Mouse (Mus musculus): Measurements from ENCODE around the gene Sp7. TPM values are rescaled to one million over a fixed set of nuclear protein-coding genes. Genes with fewer than 3 reads are reported as not detected.
"Not testable (repeated sequence)": the region's sequence is repeated elsewhere in the genome, so short reads cannot be mapped to it uniquely, and the experiment has no call there.

Gene Sp7
- polyA plus RNA-seq, 1 experiment from 2014 or later, result 45.0 TPM

DNA sequence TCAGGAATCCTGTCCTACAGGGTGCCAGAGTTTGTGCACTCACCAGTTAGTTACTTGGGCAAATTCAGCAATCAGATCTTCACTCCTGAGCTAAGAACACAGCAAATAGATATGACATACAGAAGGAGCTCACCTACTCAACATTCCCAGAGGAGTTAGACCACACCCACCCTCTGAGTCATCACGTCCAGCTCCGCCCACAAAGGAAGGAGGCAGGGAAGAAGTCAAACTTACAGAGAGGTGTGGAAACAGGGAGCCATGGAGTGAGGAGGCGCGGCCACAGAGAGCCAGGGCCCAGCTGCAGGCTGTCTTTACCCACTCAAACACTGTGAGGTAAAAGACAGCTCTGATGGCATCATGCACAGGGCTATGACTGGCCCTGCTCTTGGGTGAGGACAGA, 20.5 kb downstream of the Sp7 start:
- Histone ChIP-seq H3K27ac (replicated peaks; ENCODE audit: low read depth, low read length) (no peak overlapping the region), H3K4me1 (ENCODE audit: control insufficient read depth, insufficient read depth, low read length) (peaks cover 7% of the 10 kb centered on the region), H3K36me3 (ENCODE audit: control insufficient read depth, insufficient read depth, low read length) (peaks cover 46% of the 10 kb centered on the region), H3K27me3 (replicated peaks; ENCODE audit: control insufficient read depth, insufficient read depth, low read length) (no peaks in the 10 kb centered on the region), H3K4me2 (ENCODE audit: low read depth, low read length) (no peak overlapping the region), H3K4me3 (ENCODE audit: low read depth, low read length) (no peak overlapping the region), H3K9me3 (ENCODE audit: control insufficient read depth, low read length) (no peaks in the 10 kb centered on the region), H3K9ac (ENCODE audit: low read depth, low read length) (no peak overlapping the region)
- WGBS, result 74% methylated on average over 4 of the region's 4 CpGs
- ATAC-seq (ENCODE audit: low read depth) (no peak), DNase-seq (ENCODE audit: low spot score) (no peak)

DNA sequence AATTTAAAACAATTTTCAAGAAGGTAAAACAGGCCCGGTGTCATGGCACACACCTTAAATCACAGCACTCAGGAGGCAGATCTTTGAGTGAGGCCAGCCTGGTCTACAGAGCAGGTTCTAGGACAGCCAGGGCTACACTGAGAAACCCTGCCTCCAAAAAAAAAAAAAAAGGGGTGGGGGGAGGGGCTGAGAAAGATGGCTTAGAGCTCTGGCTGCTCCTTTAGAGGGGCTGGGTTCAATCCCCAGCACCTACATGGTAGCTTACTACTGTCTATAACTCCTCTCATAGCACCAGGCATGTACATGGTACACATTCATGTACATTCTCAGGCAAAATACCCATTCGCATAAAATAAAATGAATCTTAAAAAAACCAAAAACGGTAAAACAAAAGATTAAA, 22.5 kb downstream of the Sp7 start:
- peaks cover 57% of the 10 kb centered on the region for H3K36me3 ChIP-seq (ENCODE audit: control insufficient read depth, insufficient read depth, low read length)
- no peak overlapping the region for H3K27ac ChIP-seq (replicated peaks; ENCODE audit: low read depth, low read length)
- no peak overlapping the region for H3K4me3 ChIP-seq (ENCODE audit: low read depth, low read length)
- DNase-seq (ENCODE audit: low spot score) (no peak), ATAC-seq (ENCODE audit: low read depth) (no peak)
- H3K4me1 ChIP-seq (ENCODE audit: control insufficient read depth, insufficient read depth, low read length), result no peaks in the 10 kb centered on the region
- no peaks in the 10 kb centered on the region for H3K27me3 ChIP-seq (replicated peaks; ENCODE audit: control insufficient read depth, insufficient read depth, low read length)
- no peak overlapping the region for H3K4me2 ChIP-seq (ENCODE audit: low read depth, low read length)
- H3K9me3 ChIP-seq (ENCODE audit: control insufficient read depth, low read length), result no peaks in the 10 kb centered on the region
- 95% methylated on average over 3 of the region's 3 CpGs for WGBS
- no peak overlapping the region for H3K9ac ChIP-seq (ENCODE audit: low read depth, low read length)

- no peak overlapping the region for H3K27ac ChIP-seq (replicated peaks; ENCODE audit: low read depth, low read length)
- ATAC-seq (ENCODE audit: low read depth), result no peak
- H3K4me1 ChIP-seq (ENCODE audit: control insufficient read depth, insufficient read depth, low read length), result no peaks in the 10 kb centered on the region
- H3K4me2 ChIP-seq (ENCODE audit: low read depth, low read length), result no peak overlapping the region
- no peak overlapping the region for H3K4me3 ChIP-seq (ENCODE audit: low read depth, low read length)
- H3K36me3 ChIP-seq (ENCODE audit: control insufficient read depth, insufficient read depth, low read length), result peaks cover 78% of the 10 kb centered on the region
- 11% methylated on average over 1 of the region's 1 CpGs for WGBS
- no peaks in the 10 kb centered on the region for H3K9me3 ChIP-seq (ENCODE audit: control insufficient read depth, low read length)
- peak; percentile 28 for DNase-seq (ENCODE audit: low spot score)
- H3K27me3 ChIP-seq (replicated peaks; ENCODE audit: control insufficient read depth, insufficient read depth, low read length), result no peaks in the 10 kb centered on the region
- H3K9ac ChIP-seq (ENCODE audit: low read depth, low read length), result no peak overlapping the region
Observed at GRCm38 (mm10) chr15:102341580-102341979, 25.4 kb downstream of the Sp7 start.

DNA sequence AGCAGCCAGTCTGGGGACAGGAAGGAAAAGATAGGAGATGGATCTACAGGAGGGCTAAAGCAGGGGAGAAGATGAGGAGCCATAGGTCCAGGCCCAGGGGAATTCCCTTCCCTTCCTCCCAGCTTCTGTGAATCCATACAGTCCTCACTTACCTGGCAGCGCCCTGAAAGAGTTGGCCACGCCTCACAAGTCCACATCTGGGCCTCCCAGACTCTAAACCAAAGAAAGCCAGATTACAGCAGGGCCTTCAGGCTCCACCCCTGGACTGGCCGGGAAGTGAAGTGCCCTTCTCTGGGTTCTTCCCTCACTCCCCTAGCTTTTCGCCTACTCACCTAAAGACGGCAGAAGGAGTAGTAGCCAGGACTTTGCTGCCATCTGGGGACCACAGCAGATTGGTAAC, 27.4 kb downstream of the Sp7 start:
- Histone ChIP-seq H3K27me3 (replicated peaks; ENCODE audit: control insufficient read depth, insufficient read depth, low read length) (no peaks in the 10 kb centered on the region), H3K9me3 (ENCODE audit: control insufficient read depth, low read length) (no peaks in the 10 kb centered on the region), H3K4me2 (ENCODE audit: low read depth, low read length) (no peak overlapping the region), H3K36me3 (ENCODE audit: control insufficient read depth, insufficient read depth, low read length) (peaks cover 79% of the 10 kb centered on the region), H3K4me1 (ENCODE audit: control insufficient read depth, insufficient read depth, low read length) (no peaks in the 10 kb centered on the region), H3K9ac (ENCODE audit: low read depth, low read length) (no peak overlapping the region; the same call in 1 of the 2 replicates), H3K27ac (replicated peaks; ENCODE audit: low read depth, low read length) (no peak overlapping the region), H3K4me3 (ENCODE audit: low read depth, low read length) (no peak overlapping the region)
- ATAC-seq (ENCODE audit: low read depth), result no peak
- 62% methylated on average over 3 of the region's 5 CpGs for WGBS
- DNase-seq (ENCODE audit: low spot score), result no peak

GRCm38 (mm10) chr15:102336946-102337345, 30.0 kb downstream of the Sp7 start:
- Histone ChIP-seq H3K9ac (ENCODE audit: low read depth, low read length) (no peak overlapping the region), H3K4me2 (ENCODE audit: low read depth, low read length) (no peak overlapping the region), H3K4me1 (ENCODE audit: control insufficient read depth, insufficient read depth, low read length) (peaks cover 11% of the 10 kb centered on the region), H3K27me3 (replicated peaks; ENCODE audit: control insufficient read depth, insufficient read depth, low read length) (no peaks in the 10 kb centered on the region), H3K4me3 (ENCODE audit: low read depth, low read length) (no peak overlapping the region), H3K36me3 (ENCODE audit: control insufficient read depth, insufficient read depth, low read length) (peaks cover 74% of the 10 kb centered on the region), H3K9me3 (ENCODE audit: control insufficient read depth, low read length) (no peaks in the 10 kb centered on the region), H3K27ac (replicated peaks; ENCODE audit: low read depth, low read length) (no peak overlapping the region)
- ATAC-seq (ENCODE audit: low read depth) (no peak), DNase-seq (ENCODE audit: low spot score) (no peak)
- WGBS, result 85% methylated on average over 4 of the region's 4 CpGs

DNA sequence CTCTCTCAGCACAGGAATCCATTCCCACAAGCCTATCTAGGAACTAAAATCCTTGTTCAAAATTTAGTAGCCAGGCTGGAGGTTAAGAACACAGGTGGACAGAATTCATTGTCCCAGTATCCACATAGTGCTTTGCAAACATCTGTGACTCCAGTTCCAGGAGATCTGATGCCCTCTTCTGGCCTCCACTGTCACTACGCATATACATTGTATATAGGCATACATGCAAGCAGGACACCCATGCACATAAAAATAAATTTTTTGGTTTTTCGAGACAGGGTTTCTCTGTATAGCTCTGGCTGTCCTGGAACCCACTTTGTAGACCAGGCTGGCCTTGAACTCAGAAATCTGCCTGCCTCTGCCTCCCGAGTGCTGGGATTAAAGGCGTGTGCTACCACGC, 31.1 kb downstream of the Sp7 start:
- not testable (repeated sequence) for ATAC-seq (ENCODE audit: low read depth); H3K4me2 ChIP-seq (ENCODE audit: low read depth, low read length); H3K27me3 ChIP-seq (replicated peaks; ENCODE audit: control insufficient read depth, insufficient read depth, low read length); H3K4me3 ChIP-seq (ENCODE audit: low read depth, low read length); H3K27ac ChIP-seq (replicated peaks; ENCODE audit: low read depth, low read length); H3K9ac ChIP-seq (ENCODE audit: low read depth, low read length); H3K9me3 ChIP-seq (ENCODE audit: control insufficient read depth, low read length)
- 88% methylated on average over 5 of the region's 5 CpGs for WGBS
- peak; percentile 33 for DNase-seq (ENCODE audit: low spot score)
- Histone ChIP-seq H3K36me3 (ENCODE audit: control insufficient read depth, insufficient read depth, low read length) (peaks cover 75% of the 10 kb centered on the region), H3K4me1 (ENCODE audit: control insufficient read depth, insufficient read depth, low read length) (peaks cover 16% of the 10 kb centered on the region)

DNA sequence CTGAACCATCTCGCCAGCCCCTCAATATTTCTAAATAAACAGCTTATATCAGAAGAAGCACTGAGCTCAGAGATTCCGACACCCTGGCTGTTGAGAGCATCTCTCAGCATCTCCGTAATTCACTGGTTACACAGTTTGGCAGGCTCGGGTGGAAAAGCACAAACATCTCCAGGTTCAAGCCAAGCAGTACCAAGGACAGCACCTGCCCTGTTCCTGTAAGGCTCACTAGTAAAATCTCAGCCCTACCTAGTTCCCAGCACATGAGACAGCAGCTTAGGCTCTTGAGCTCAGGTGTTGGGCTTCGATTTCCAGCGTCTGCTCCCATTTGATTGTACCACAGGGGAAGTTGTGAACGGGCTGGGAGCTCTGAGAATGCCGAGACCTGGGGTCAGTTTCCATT, 31.7 kb downstream of the Sp7 start:
- 82% methylated on average over 8 of the region's 8 CpGs for WGBS
- Histone ChIP-seq H3K27ac (replicated peaks; ENCODE audit: low read depth, low read length) (no peak overlapping the region), H3K4me1 (ENCODE audit: control insufficient read depth, insufficient read depth, low read length) (peaks cover 16% of the 10 kb centered on the region), H3K9me3 (ENCODE audit: control insufficient read depth, low read length) (no peaks in the 10 kb centered on the region), H3K4me2 (ENCODE audit: low read depth, low read length) (no peak overlapping the region), H3K9ac (ENCODE audit: low read depth, low read length) (no peak overlapping the region), H3K36me3 (ENCODE audit: control insufficient read depth, insufficient read depth, low read length) (peaks cover 79% of the 10 kb centered on the region), H3K4me3 (ENCODE audit: low read depth, low read length) (no peak overlapping the region), H3K27me3 (replicated peaks; ENCODE audit: control insufficient read depth, insufficient read depth, low read length) (no peaks in the 10 kb centered on the region)
- no peak for DNase-seq (ENCODE audit: low spot score)
- ATAC-seq (ENCODE audit: low read depth), result no peak

DNA sequence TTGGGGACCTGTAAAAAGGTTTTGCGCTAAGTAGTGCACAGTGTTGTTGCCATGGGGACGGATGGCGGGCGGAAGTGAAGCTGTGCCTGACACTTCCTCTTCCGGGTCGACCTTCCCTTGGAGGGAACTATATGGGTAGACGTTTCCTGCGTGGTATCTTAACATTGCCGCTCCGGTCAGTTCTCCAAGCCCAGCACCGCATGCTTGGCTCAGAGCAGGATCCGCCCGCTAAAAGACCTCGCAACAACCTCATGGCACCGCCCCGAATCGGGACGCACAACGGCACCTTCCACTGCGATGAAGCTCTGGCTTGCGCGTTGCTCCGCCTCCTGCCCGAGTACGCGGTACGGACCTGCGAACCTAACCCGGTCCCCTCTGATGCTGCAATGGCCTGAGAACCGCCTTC, 35.4 kb downstream of the Sp7 start, which contains the start of gene Myg1:
Myg1 (plus strand) TSS at position 100 of the 406 bp plus-strand sequence.
- DNase-seq (ENCODE audit: low spot score) (peak; percentile 95), ATAC-seq (ENCODE audit: low read depth) (peak; percentile 95)
- Histone ChIP-seq H3K4me3 (ENCODE audit: low read depth, low read length) (peak within 1 kb of the TSS; percentile 69), H3K27ac (replicated peaks; ENCODE audit: low read depth, low read length) (peak within 1 kb of the TSS; percentile 69), H3K4me2 (ENCODE audit: low read depth, low read length) (peak within 1 kb of the TSS; percentile 83), H3K9ac (ENCODE audit: low read depth, low read length) (peak within 1 kb of the TSS; percentile 77), H3K36me3 (ENCODE audit: control insufficient read depth, insufficient read depth, low read length) (peaks cover 64% of the 10 kb centered on the region), H3K27me3 (replicated peaks; ENCODE audit: control insufficient read depth, insufficient read depth, low read length) (no peaks in the 10 kb centered on the region), H3K9me3 (ENCODE audit: control insufficient read depth, low read length) (no peaks in the 10 kb centered on the region), H3K4me1 (ENCODE audit: control insufficient read depth, insufficient read depth, low read length) (peaks cover 19% of the 10 kb centered on the region)
- WGBS, result 0% methylated on average over 30 of the region's 30 CpGs

DNA sequence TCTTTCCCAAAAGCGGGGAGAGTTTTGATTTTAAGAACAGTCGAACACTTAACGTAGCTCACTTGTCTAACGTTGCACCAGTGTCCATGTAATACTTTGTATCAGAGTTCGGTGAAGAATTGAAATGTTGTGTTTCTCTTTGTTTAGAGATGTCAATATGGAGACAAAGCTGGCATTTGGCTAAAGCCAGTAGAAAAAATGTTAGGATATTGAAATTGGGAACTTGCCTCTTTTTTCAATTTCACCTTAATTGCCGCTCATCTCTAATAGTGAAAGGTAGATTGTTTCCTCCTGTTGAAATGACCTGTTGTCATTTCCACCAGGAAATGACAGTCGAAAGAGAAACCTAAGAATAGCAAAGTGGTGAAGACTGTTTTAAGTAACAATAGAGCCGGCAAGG, 40.1 kb downstream of the Sp7 start:
- H3K36me3 ChIP-seq (ENCODE audit: control insufficient read depth, insufficient read depth, low read length), result peaks cover 50% of the 10 kb centered on the region
- no peak for ATAC-seq (ENCODE audit: low read depth)
- WGBS, result 61% methylated on average over 8 of the region's 8 CpGs
- DNase-seq (ENCODE audit: low spot score), result no peak
- peak overlapping the region; percentile 91 for H3K4me3 ChIP-seq (ENCODE audit: low read depth, low read length)
- peak overlapping the region; percentile 87 for H3K9ac ChIP-seq (ENCODE audit: low read depth, low read length)
- peak overlapping the region; percentile 72 for H3K4me2 ChIP-seq (ENCODE audit: low read depth, low read length)
- H3K27ac ChIP-seq (replicated peaks; ENCODE audit: low read depth, low read length), result peak overlapping the region; percentile 78; the same call in 1 of the 2 replicates
- no peaks in the 10 kb centered on the region for H3K27me3 ChIP-seq (replicated peaks; ENCODE audit: control insufficient read depth, insufficient read depth, low read length)
- peaks cover 8% of the 10 kb centered on the region; the same call in 1 of the 2 replicates for H3K4me1 ChIP-seq (ENCODE audit: control insufficient read depth, insufficient read depth, low read length)
- H3K9me3 ChIP-seq (ENCODE audit: control insufficient read depth, low read length), result no peaks in the 10 kb centered on the region
